Mouse (Mus musculus): ENCODE data around the gene Psph. TPM values are rescaled to one million over a fixed set of nuclear protein-coding genes. Genes with fewer than 3 reads are reported as not detected.
A peak's percentile ranks its signal among the peaks of the same experiment; 100 is the strongest.

Psph gene
- polyA plus RNA-seq, 1 experiment from 2014 or later, result 35.3 TPM

DNA sequence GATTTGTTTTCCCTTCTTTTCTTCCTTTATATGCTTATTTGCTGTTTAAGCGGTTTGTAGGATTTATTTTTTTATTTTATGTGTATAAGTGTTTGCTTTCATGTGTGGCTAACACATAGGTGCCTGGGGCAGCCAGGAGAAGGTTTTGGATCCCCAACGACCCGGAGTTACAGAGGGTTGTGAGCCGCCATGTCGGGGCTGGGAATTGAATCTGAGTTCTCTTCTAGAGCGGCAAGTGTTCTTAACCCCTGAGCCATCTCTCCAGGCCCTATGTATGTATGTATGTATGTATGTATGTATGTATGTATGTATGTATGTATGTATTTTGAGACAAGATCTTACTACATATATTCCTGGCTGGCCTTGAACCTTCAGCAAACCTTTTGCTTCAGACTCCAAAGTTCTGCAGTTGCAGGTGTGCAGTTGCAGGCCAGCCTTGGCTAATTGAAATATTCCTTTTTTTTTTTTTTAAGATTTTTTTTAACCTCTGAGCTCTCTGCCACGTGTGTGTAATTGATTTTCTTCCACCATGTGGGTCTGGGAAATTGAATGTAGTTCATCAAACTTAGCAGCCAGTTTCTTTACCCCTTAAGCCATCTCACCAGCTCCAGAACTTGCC lies 61.4 kb downstream of the Psph start:
- Histone ChIP-seq H3K27me3 (replicated peaks) (no peaks in the 10 kb centered on the region), H3K9me3 (no peaks in the 10 kb centered on the region), H3K36me3 (no peaks in the 10 kb centered on the region), H3K4me1 (peaks cover 15% of the 10 kb centered on the region), H3K4me2 (replicated peaks) (peak overlapping the region; percentile 61), H3K27ac (no peak overlapping the region), H3K9ac (peak overlapping the region; percentile 93; the same call in 1 of the 2 replicates), H3K4me3 (peak overlapping the region; percentile 92)
- WGBS, result 26% methylated on average over 7 of the region's 7 CpGs
- ATAC-seq (ENCODE audit: low FRiP score, low read depth), result no peak

DNA sequence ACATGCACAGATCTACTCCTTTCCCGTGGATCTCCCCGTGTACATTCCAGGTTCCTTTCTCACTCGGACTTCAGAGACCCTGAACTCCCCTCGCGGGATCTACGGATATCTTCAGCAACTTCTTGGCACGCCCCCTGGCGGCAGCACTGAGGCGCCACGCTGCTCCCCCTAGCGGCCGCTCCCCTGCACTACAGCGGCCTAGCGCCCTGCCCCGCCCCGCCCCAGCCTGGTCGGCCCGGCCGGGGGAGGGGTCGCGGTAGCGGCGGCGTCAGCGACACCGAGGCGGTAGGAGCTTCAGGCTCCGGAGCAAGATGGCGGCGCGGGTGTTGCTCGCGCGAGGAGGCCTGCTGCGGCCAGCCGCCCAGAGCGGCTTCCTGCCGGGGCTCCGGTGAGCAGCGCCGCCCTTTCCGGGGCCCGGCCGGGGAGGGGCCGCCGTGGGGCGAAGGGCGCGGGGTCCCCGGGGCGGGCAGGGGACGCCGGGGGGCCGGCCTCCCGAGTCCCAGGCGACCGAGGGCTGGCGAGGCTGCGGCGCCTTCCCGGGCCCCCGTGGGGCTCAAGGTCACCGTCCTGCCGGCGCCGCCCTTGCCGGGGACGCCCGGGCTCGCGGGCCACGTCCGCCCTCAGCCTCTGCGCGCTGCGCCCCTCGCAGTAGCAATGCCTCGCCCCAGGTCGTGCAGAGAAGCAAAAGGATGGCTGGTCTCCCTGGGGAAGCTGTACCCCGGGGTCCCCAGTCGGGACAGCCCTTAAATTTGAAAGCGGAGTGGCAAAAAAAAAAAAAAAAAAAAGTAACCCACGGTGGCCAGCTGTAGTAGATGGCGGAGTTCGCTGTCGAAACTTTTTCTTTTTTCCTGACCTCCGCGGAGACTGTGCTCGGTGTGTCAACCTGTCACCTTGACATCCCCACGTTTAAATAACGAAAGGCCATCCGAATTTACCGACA lies 62.1 kb downstream of the Psph start, which contains the start of gene Nipsnap2:
TSS of gene Nipsnap2 (plus strand) at position 230 of the 940 bp plus-strand sequence.
- peak within 1 kb of the TSS; percentile 92 for H3K4me3 ChIP-seq
- H3K36me3 ChIP-seq, result peaks cover 1% of the 10 kb centered on the region; the same call in 1 of the 2 replicates
- WGBS, result under 1% methylated on average over 86 of the region's 93 CpGs
- H3K27me3 ChIP-seq (replicated peaks), result no peaks in the 10 kb centered on the region
- peak within 1 kb of the TSS; percentile 87 for H3K27ac ChIP-seq
- H3K4me2 ChIP-seq (replicated peaks), result peak within 1 kb of the TSS; percentile 61
- ATAC-seq (ENCODE audit: low FRiP score, low read depth), result peak; percentile 96
- H3K9ac ChIP-seq, result peak within 1 kb of the TSS; percentile 93
- H3K9me3 ChIP-seq, result no peaks in the 10 kb centered on the region
- peaks cover 8% of the 10 kb centered on the region for H3K4me1 ChIP-seq

DNA sequence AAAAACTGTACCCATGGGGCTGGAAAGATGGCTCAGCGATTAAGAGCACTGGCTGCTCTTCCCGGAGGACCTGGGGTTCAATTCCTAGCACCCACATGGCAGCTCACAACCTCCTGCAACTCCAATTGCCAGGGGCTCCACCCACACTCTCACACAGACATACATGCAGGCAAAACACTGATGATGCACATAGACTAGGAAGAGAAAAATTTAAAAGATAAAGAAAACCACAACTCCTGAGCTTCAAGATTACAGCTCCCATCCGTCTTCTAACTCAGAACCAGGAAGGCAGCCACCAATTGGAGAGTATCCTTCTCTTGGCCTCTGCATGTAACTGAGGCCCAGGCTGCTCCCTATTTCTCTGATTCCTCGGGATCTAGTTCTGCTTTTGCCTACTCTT lies 63.0 kb downstream of the Psph start:
- 55% methylated on average over 4 of the region's 4 CpGs for WGBS
- Histone ChIP-seq H3K4me3 (0 out of 2 replicates have a peak overlapping the region, but pooled peaks have one; percentile 92), H3K9me3 (no peaks in the 10 kb centered on the region), H3K4me1 (peaks cover 5% of the 10 kb centered on the region), H3K9ac (no peak overlapping the region), H3K36me3 (peaks cover 8% of the 10 kb centered on the region), H3K4me2 (replicated peaks) (peak overlapping the region; percentile 61), H3K27ac (no peak overlapping the region), H3K27me3 (replicated peaks) (no peaks in the 10 kb centered on the region)
- ATAC-seq (ENCODE audit: low FRiP score, low read depth), result 0 out of 2 replicates have a peak, but pooled peaks have one; percentile 15

DNA sequence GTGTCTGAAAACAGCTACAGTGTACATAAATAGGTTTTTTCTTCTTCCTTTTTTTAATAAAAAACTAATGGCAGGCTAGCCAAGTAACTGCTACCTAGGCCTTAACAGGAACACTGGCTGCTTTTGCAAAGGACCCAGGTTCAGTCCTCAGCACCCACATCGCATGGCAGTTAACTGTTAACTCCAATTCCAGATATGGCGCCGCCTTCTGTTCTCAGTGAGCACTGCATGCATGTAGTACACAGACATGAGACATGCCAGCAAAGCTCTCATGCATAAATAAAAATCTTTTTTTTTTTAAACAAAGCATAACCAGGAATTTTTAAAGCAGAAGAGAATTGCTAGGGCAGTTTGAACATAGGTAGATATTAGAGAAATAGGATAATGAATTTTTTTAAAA lies 67.1 kb downstream of the Psph start:
- Histone ChIP-seq H3K9me3 (no peaks in the 10 kb centered on the region), H3K4me3 (no peak overlapping the region), H3K9ac (no peak overlapping the region), H3K36me3 (peaks cover 33% of the 10 kb centered on the region), H3K27me3 (replicated peaks) (no peaks in the 10 kb centered on the region), H3K4me1 (peaks cover 6% of the 10 kb centered on the region; the same call in 1 of the 2 replicates), H3K27ac (no peak overlapping the region), H3K4me2 (replicated peaks) (no peak overlapping the region)
- ATAC-seq (ENCODE audit: low FRiP score, low read depth), result no peak
- WGBS, result 88% methylated on average over 3 of the region's 3 CpGs

GRCm38 (mm10) chr5:129717016-129717415 lies 70.2 kb downstream of the Psph start:
- Histone ChIP-seq H3K9me3 (no peaks in the 10 kb centered on the region), H3K27me3 (replicated peaks) (no peaks in the 10 kb centered on the region), H3K9ac (no peak overlapping the region), H3K4me1 (peaks cover 6% of the 10 kb centered on the region; the same call in 1 of the 2 replicates), H3K4me2 (replicated peaks) (no peak overlapping the region), H3K27ac (no peak overlapping the region), H3K4me3 (no peak overlapping the region), H3K36me3 (peaks cover 33% of the 10 kb centered on the region)
- no peak for ATAC-seq (ENCODE audit: low FRiP score, low read depth)
- 87% methylated on average over 9 of the region's 9 CpGs for WGBS

Other genes starting within 250 kb of the Psph start
- gene Mmp17, start 203.3 kb downstream of the Psph start, polyA plus RNA-seq (2016; fragmentation: Nextera tagmentation; extraction: Ambion mirVana), result 6.7 and 6.9 TPM in 2 replicates
- gene Zfp11, start 117.3 kb downstream of the Psph start, polyA plus RNA-seq (2016; fragmentation: Nextera tagmentation; extraction: Ambion mirVana), result 5.7 and 7.5 TPM in 2 replicates
- gene Sept14, start 78.9 kb downstream of the Psph start, polyA plus RNA-seq (2016; fragmentation: Nextera tagmentation; extraction: Ambion mirVana), result not detected in 2 replicates
- gene Mrps17, start 72.0 kb downstream of the Psph start, polyA plus RNA-seq (2016; fragmentation: Nextera tagmentation; extraction: Ambion mirVana), result 153 and 156 TPM in 2 replicates
- 73.0 and 77.7 TPM in 2 replicates for gene Nipsnap2, start 62.4 kb downstream of the Psph start, polyA plus RNA-seq (2016; fragmentation: Nextera tagmentation; extraction: Ambion mirVana)
- 43.9 and 44.6 TPM in 2 replicates for gene Sumf2, start 59.5 kb upstream of the Psph start, polyA plus RNA-seq (2016; fragmentation: Nextera tagmentation; extraction: Ambion mirVana)
- 806 and 883 TPM in 2 replicates for gene Chchd2, start 100.0 kb upstream of the Psph start, polyA plus RNA-seq (2016; fragmentation: Nextera tagmentation; extraction: Ambion mirVana)
- gene Zbed5, start 108.3 kb upstream of the Psph start, polyA plus RNA-seq (2016; fragmentation: Nextera tagmentation; extraction: Ambion mirVana), result 10.0 and 10.8 TPM in 2 replicates
- gene Phkg1, start 111.1 kb upstream of the Psph start, polyA plus RNA-seq (2016; fragmentation: Nextera tagmentation; extraction: Ambion mirVana), result 0.24 and 0.38 TPM in 2 replicates
- gene Nupr1l, start 121.1 kb upstream of the Psph start, polyA plus RNA-seq (2016; fragmentation: Nextera tagmentation; extraction: Ambion mirVana), result 4.7 and 5.0 TPM in 2 replicates
- 39.2 and 42.3 TPM in 2 replicates for gene Vkorc1l1, start 154.5 kb upstream of the Psph start, polyA plus RNA-seq (2016; fragmentation: Nextera tagmentation; extraction: Ambion mirVana)
- gene Gusb, start 215.6 kb upstream of the Psph start, polyA plus RNA-seq (2016; fragmentation: Nextera tagmentation; extraction: Ambion mirVana), result 29.6 TPM in 2 replicates
- 31.7 and 37.2 TPM in 2 replicates for gene Asl, start 241.8 kb upstream of the Psph start, polyA plus RNA-seq (2016; fragmentation: Nextera tagmentation; extraction: Ambion mirVana)
- gene Crcp, start 241.8 kb upstream of the Psph start, polyA plus RNA-seq (2016; fragmentation: Nextera tagmentation; extraction: Ambion mirVana), result 61.5 and 65.3 TPM in 2 replicates

All from neural tube, embryonic 12.5 days (tissue).